Mouse (Mus musculus) gastrocnemius, adult 2 months (tissue): ENCODE results near the gene Hsd11b1. TPM values are rescaled to one million over a fixed set of nuclear protein-coding genes. Genes with fewer than 3 reads are reported as not detected.

Experiments
- DNase-seq: peaks from one replicate; pipeline ENCODE4 v3.0.0; 2022
- H3K27ac ChIP-seq: fragments of 200-600 bp; 2 replicates; pipeline ENCODE4 v1.8.1; 2022; ENCODE audit warnings: mild to moderate bottlenecking
- H3K4me3 ChIP-seq: fragments of 200-600 bp; 2 replicates; pipeline ENCODE4 v1.8.1; 2022; ENCODE audit warnings: mild to moderate bottlenecking, moderate library complexity
- CTCF ChIP-seq: fragments of 200-600 bp; IDR thresholded peaks from 2 replicates; pipeline ENCODE4 v1.8.1; 2022; ENCODE audit warnings: antibody characterized with exemption, mild to moderate bottlenecking, moderate library complexity
- intact Hi-C: fragments of 180-260 bp; cut with DNase I; formaldehyde crosslinking; loops from one replicate; pipeline ENCODE4 v1.15.1; 2025
- total RNA-seq, 2 experiments: library from RNA; stranded (reverse); gene quantifications; 2 replicates each; pipeline ENCODE4 v1.2.3; 2021

Hsd11b1 gene
- total RNA-seq, 2 experiments from 2014 or later = 5.8 to 7.0 TPM

DNA sequence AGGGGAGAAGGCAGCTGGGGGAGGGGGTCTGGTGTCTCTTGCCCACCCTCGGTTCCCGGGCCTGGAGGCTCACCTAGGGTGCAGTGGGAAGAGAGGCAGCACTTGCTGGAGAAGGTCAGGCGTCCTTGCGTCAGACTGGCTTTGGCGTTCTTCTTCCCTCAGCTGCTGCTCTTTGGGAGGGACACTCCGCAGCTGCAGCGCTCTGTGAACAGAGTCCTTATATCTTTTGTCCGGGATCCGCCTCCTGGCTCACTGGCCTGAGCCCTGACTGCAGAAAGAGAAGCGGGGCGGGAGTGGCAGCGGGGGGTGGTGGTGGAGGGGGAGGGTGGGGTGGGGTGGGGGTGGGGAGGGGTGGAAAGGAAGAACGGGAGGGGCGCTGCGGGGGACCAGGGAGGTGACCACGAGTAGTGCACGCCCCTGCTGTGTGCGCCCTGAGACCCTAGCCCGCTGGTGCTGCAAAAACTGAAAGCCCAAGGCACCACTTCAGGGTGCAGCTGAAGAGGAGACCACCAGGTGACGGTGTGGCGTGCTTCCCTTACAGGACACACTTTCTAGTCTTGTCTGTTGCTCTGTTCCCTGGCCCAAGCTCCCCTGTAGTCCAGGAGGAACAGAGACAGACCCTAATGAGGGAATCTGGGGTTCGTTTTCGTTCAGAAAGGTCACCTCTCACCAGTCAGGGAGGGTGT lies 9.2 kb upstream of the Hsd11b1 start, which contains the start of gene G0s2:
Gene G0s2, minus strand, starts transcription at position 302 of the 686 bp plus-strand sequence.
- peak; percentile 91 for DNase-seq
- intact Hi-C loops = loop anchor here (1.0 kb wide), 1 partner anchor 43 kb away; no protein-coding TSS in a partner anchor
- H3K27ac ChIP-seq = peak within 1 kb of the TSS; percentile 97
- H3K4me3 ChIP-seq = peak within 1 kb of the TSS; percentile 84
- TF ChIP-seq CTCF = peak; percentile 54

GRCm38 (mm10) chr1:193272137-193272915 lies 8.5 kb upstream of the Hsd11b1 start:
- peak overlapping the region; percentile 84 for H3K4me3 ChIP-seq
- H3K27ac ChIP-seq = peak overlapping the region; percentile 97
- peak; percentile 63 for DNase-seq
- intact Hi-C loops = no loop called here
- TF ChIP-seq CTCF = no peak

- intact Hi-C loops = no loop called here
- Histone ChIP-seq H3K4me3 (peak overlapping the region; percentile 84), H3K27ac (peak overlapping the region; percentile 97)
- TF ChIP-seq CTCF = no peak
- peak; percentile 31 for DNase-seq
These were observed 7.3 kb upstream of the Hsd11b1 start for GRCm38 (mm10) chr1:193270965-193271763.

DNA sequence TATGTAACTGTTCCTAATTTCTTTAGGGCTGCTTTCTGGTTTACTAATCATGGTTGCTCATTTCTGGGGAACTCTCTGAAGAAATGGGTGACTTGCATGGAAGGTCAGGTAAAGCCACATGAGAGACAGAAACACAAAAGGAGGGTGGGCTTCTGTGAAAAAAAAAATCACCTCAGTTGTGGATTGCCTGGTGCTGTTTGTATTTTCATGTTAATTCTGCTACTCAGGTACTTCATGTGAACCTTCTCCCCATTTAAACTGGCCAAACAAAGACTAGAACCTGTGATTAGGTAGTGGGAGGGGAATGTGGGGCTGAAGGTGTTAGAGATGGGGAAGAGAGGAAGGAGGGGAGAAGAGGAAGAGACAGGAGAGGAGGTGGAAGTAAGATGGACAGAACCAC lies 1.9 kb upstream of the Hsd11b1 start:
- TF ChIP-seq CTCF = no peak
- DNase-seq = no peak
- intact Hi-C loops = loop anchor here (5.0 kb wide), 1 partner anchor 218 kb away; no protein-coding TSS in a partner anchor
- no peak overlapping the region for H3K27ac ChIP-seq
- no peak overlapping the region for H3K4me3 ChIP-seq

- no peak for TF ChIP-seq CTCF
- no peak for DNase-seq
- Histone ChIP-seq H3K27ac (peak overlapping the region; percentile 52), H3K4me3 (no peak overlapping the region)
- intact Hi-C loops = no loop called here
These were observed 608 bp downstream of the Hsd11b1 start for GRCm38 (mm10) chr1:193263026-193263907.

DNA sequence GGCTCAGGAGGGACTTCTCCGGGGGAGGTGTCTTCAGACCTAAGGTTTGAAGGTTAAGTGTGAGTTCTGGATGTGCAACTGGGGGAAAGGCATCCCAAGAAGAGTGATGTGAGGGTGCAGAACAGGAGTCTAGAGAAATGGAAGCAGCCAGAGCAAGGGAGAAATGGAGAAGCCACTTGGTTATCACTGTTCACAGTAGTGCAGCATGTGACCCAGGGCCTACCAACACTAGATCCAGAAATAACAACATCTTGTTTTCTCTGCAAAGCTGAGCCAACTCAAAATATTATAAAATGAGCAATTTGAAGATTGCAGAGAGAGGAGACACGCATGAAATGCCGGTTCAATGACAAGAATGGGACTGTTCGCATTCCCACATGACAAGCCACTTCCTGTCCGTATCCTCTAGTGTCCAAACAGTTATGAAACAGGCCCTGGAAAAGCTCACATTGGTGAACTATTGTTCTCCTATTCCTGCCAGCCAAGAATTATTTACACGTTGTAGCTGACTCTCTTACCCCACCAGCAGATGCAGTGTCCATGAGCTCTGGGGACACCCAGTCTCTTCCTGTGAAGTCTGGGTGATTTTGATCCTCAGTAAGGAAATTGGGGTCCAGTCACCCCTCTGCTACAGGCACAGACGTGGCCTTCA lies 1.9 kb downstream of the Hsd11b1 start:
- peak overlapping the region; percentile 74 for H3K27ac ChIP-seq
- intact Hi-C loops = no loop called here
- no peak for DNase-seq

DNA sequence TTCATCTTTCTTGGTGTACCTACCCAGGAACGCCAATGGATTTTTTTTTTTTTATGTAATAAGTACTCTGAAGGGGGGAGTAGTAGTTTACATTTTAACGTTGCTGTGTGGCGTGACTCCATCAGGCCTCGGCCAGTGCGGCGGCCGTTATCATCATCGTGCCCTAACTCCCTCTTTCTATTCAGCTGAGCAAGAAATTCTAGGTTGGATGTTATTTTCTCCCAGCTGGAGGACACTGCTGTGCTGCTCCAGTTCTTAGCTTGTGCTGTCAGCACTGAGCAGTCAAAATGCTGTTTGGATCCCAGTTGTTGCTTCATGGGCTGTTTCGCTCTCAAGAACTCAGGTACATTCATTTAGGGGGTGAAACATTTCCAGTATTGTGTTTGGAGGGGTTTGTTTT lies 4.3 kb downstream of the Hsd11b1 start:
- Histone ChIP-seq H3K27ac (no peak overlapping the region), H3K4me3 (no peak overlapping the region)
- no peak for TF ChIP-seq CTCF
- intact Hi-C loops = loop anchor here (5.0 kb wide), 1 partner anchor 103 kb away; no protein-coding TSS in a partner anchor
- no peak for DNase-seq

More for the DNA sequence above, 1.9 kb downstream of the Hsd11b1 start:
- no peak overlapping the region for H3K4me3 ChIP-seq
- no peak for TF ChIP-seq CTCF

DNA sequence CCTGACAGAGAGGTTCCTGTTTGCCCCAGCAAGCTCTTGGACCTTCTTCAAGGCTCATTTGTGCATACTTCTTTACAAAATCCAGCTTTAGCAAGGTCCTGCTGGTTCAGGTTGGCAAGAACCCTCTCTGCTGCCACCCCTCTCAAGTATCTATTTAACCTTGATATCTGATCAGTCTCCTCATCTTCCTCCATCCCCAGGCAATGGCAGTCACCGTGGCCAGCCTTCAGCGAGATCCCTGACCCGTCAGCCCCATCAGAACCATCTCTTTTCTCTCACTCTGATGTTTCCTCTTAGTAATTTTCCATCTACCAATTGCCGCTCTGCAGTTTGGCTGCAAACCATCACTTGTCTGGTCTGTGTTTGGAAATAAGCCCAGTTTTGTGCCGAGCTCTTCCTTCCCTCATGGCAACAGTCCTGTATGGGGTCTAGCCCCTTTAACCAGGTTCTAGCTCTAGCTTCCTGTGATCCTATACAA lies 7.2 kb downstream of the Hsd11b1 start:
- intact Hi-C loops = loop anchor here (5.0 kb wide), 1 partner anchor 106 kb away; no protein-coding TSS in a partner anchor
- no peak for TF ChIP-seq CTCF
- no peak for DNase-seq
- Histone ChIP-seq H3K27ac (peak overlapping the region; percentile 62), H3K4me3 (no peak overlapping the region; the same call in 1 of the 2 replicates)

DNA sequence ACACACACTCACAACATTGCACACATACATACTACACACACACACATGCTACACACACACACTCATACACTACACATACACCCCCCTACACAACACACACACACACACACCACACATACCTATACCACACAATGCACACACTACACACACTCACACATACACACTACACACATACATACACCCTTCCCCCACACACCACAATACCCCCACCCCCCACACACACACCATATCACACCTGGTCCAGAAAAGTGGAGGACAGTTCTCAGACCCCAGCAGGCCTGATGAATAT lies 7.6 kb downstream of the Hsd11b1 start:
- DNase-seq = no peak
- Histone ChIP-seq H3K4me3 (no peak overlapping the region), H3K27ac (peak overlapping the region; percentile 62; the same call in 1 of the 2 replicates)
- no peak for TF ChIP-seq CTCF
- intact Hi-C loops = loop anchor here (5.0 kb wide), 1 partner anchor 106 kb away; no protein-coding TSS in a partner anchor

GRCm38 (mm10) chr1:193255488-193256288 lies 8.2 kb downstream of the Hsd11b1 start:
- H3K27ac ChIP-seq = no peak overlapping the region
- intact Hi-C loops = loop anchor here (1.0 to 5.0 kb wide), 3 partner anchors 69 to 121 kb away; no protein-coding TSS in a partner anchor
- H3K4me3 ChIP-seq = no peak overlapping the region
- DNase-seq = peak; percentile 79
- TF ChIP-seq CTCF = peak; percentile 80
